Mouse (Mus musculus) liver, embryonic 16.5 days (tissue): Measurements from ENCODE around the gene Fam19a3. TPM values are rescaled to one million over a fixed set of nuclear protein-coding genes. Genes with fewer than 3 reads are reported as not detected.
"Not testable (repeated sequence)": the region's sequence is repeated elsewhere in the genome, so short reads cannot be mapped to it uniquely, and the experiment has no call there.

ENCODE experiments used
- ATAC-seq: fragments of 200-750 bp; cut with Nextera tagmentation; 2 replicates; pipeline ENCODE4 v1.8.0; 2017; ENCODE audit warnings: low read depth, mild to moderate bottlenecking, moderate number of reproducible peaks, moderate library complexity
- H3K27ac ChIP-seq: fragments of 300-500 bp; sonication (generic); 2 replicates; pipeline ENCODE4 v1.5.1; 2014; ENCODE audit warnings: mild to moderate bottlenecking, low read length
- H3K27me3 ChIP-seq: fragments of 300-500 bp; sonication (generic); 2 replicates; pipeline ENCODE4 v1.6.1; 2014; ENCODE audit warnings: low read depth, low read length, mixed read lengths; ENCODE audit not compliant: control insufficient read depth, insufficient read depth
- H3K36me3 ChIP-seq: fragments of 300-500 bp; sonication (generic); 2 replicates; pipeline ENCODE4 v1.6.1; 2014; ENCODE audit warnings: mild to moderate bottlenecking; ENCODE audit not compliant: control insufficient read depth, insufficient read depth
- H3K4me1 ChIP-seq: fragments of 300-500 bp; sonication (generic); 2 replicates; pipeline ENCODE4 v1.6.1; 2014; ENCODE audit warnings: low read depth, low read length, mixed read lengths; ENCODE audit not compliant: control insufficient read depth
- H3K4me2 ChIP-seq: fragments of 300-500 bp; sonication (generic); 2 replicates; pipeline ENCODE4 v1.6.1; 2014; ENCODE audit warnings: low read depth, low read length, mixed read lengths
- H3K4me3 ChIP-seq: fragments of 300-500 bp; sonication (generic); 2 replicates; pipeline ENCODE4 v1.5.1; 2014; ENCODE audit warnings: low read depth, mild to moderate bottlenecking, low read length
- H3K9ac ChIP-seq: fragments of 300-500 bp; sonication (generic); 2 replicates; pipeline ENCODE4 v1.6.1; 2014; ENCODE audit warnings: low read depth, low read length
- H3K9me3 ChIP-seq: fragments of 300-500 bp; sonication (generic); replicated peaks from 2 replicates; pipeline ENCODE4 v1.6.1; 2016; ENCODE audit warnings: low read length; ENCODE audit not compliant: control insufficient read depth
- WGBS: fragments of 180-500 bp; shearing (Covaris S2); extraction: QIAGEN DNeasy Blood & Tissue Kit; methylation state at CpG from one replicate; pipeline ENCODE4 v1.1.7; 2014; ENCODE audit not compliant: insufficient replicate concordance; 5-methylcytosine and 5-hydroxymethylcytosine counted together
- polyA plus RNA-seq: library from polyadenylated mRNA; unstranded; fragments of >200 nt; fragmentation: Nextera tagmentation; extraction: Ambion mirVana; gene quantifications from 2 replicates; pipeline ENCODE4 v1.2.1, GENCODE M21; 2015

Gene Fam19a3
- polyA plus RNA-seq, 1 experiment from 2014 or later, result not detected

GRCm38 (mm10) chr3:104773301-104773700, 8.3 kb downstream of the Fam19a3 start:
- Histone ChIP-seq H3K27ac (no peak overlapping the region), H3K27me3 (peaks cover 25% of the 10 kb centered on the region), H3K9me3 (no peaks in the 10 kb centered on the region), H3K4me3 (no peak overlapping the region), H3K4me1 (no peaks in the 10 kb centered on the region), H3K9ac (no peak overlapping the region), H3K4me2 (no peak overlapping the region), H3K36me3 (no peaks in the 10 kb centered on the region)
- WGBS, result 71% methylated on average over 7 of the region's 7 CpGs
- no peak for ATAC-seq

DNA sequence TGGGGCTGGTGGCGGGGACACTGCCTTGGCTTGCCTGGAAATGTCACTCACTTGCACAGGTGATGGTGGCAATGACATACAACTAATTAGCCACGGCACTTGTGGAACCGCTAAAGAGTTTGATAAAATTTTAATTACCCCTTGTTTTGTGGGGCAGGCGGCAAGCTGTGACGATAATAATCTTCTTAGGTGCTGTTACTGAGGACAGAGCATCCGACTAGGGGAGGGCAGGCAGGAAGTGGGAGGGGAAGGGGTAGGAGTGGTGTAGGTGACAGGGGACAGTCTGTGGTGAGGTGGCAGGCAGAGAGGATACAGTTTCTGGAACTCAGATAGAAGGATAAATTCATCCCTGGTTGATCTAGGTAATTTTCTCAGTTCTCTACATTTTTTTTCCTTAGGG, 10.2 kb downstream of the Fam19a3 start:
- Histone ChIP-seq H3K9me3 (no peaks in the 10 kb centered on the region), H3K4me1 (no peaks in the 10 kb centered on the region), H3K27ac (no peak overlapping the region), H3K4me2 (no peak overlapping the region), H3K36me3 (no peaks in the 10 kb centered on the region), H3K9ac (no peak overlapping the region), H3K27me3 (peaks cover 7% of the 10 kb centered on the region), H3K4me3 (no peak overlapping the region)
- no peak for ATAC-seq
- 27% methylated on average over 6 of the region's 6 CpGs for WGBS

DNA sequence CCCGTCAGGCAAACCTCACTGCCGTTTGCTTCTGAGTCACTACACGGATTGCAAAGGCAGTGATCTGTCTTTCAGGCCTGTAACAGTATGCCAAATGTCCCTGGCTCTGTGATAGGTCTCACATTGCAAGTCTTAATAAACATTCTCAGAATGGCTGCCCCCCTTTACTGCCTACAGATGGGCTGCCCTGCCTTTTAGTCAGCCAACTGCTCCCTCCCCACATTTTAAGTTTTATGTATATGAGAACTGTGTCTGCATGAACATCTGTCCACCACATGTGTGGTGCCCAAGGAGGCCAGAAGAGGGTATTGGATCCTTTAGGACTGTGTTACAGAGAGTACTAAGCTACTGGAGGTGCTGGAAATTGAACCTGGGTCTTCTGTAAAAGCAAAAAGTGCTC, 10.7 kb downstream of the Fam19a3 start:
- Histone ChIP-seq H3K27me3 (peaks cover 1% of the 10 kb centered on the region; the same call in 1 of the 2 replicates), H3K9ac (no peak overlapping the region), H3K4me2 (no peak overlapping the region), H3K36me3 (no peaks in the 10 kb centered on the region), H3K27ac (no peak overlapping the region), H3K9me3 (no peaks in the 10 kb centered on the region), H3K4me1 (no peaks in the 10 kb centered on the region), H3K4me3 (no peak overlapping the region)
- WGBS, result 62% methylated on average over 3 of the region's 3 CpGs
- ATAC-seq, result no peak

DNA sequence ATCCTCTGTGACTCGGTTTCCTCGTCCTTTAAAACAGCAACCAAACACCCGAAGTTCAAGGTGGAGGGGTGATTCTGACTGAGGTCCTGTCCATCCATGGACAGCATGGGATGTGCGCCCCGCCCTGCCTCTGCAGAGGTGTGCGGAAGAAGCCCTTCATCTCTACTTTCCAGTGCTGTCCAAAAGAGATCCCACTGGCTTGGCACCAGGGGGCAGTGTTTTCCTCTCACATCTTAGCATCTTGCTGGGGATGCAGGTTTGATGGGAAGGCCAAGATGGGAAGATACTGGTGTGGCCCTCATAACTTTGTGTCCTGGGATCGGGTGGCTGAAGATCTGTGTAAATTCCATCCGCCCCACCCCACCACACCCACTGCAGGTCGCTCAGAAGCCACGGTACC, 11.6 kb downstream of the Fam19a3 start:
- no peak overlapping the region for H3K9ac ChIP-seq
- no peaks in the 10 kb centered on the region for H3K9me3 ChIP-seq
- H3K27ac ChIP-seq, result no peak overlapping the region
- no peaks in the 10 kb centered on the region for H3K4me1 ChIP-seq
- 44% methylated on average over 10 of the region's 10 CpGs for WGBS
- no peaks in the 10 kb centered on the region for H3K36me3 ChIP-seq
- ATAC-seq, result no peak
- no peaks in the 10 kb centered on the region for H3K27me3 ChIP-seq
- no peak overlapping the region for H3K4me2 ChIP-seq
- H3K4me3 ChIP-seq, result no peak overlapping the region

GRCm38 (mm10) chr3:104769135-104769534, 12.5 kb downstream of the Fam19a3 start:
- no peaks in the 10 kb centered on the region for H3K9me3 ChIP-seq
- no peak overlapping the region for H3K4me3 ChIP-seq
- 35% methylated on average over 3 of the region's 3 CpGs for WGBS
- peak; percentile 61 for ATAC-seq
- H3K4me1 ChIP-seq, result no peaks in the 10 kb centered on the region
- no peak overlapping the region for H3K9ac ChIP-seq
- H3K4me2 ChIP-seq, result no peak overlapping the region
- H3K36me3 ChIP-seq, result no peaks in the 10 kb centered on the region
- H3K27me3 ChIP-seq, result no peaks in the 10 kb centered on the region
- H3K27ac ChIP-seq, result no peak overlapping the region

- no peak overlapping the region for H3K27ac ChIP-seq
- H3K36me3 ChIP-seq, result no peaks in the 10 kb centered on the region
- H3K4me1 ChIP-seq, result peaks cover 4% of the 10 kb centered on the region
- no peak overlapping the region for H3K4me3 ChIP-seq
- WGBS, result 46% methylated on average over 4 of the region's 4 CpGs
- H3K9me3 ChIP-seq, result no peaks in the 10 kb centered on the region
- no peaks in the 10 kb centered on the region for H3K27me3 ChIP-seq
- no peak overlapping the region for H3K9ac ChIP-seq
- no peak for ATAC-seq
- H3K4me2 ChIP-seq, result no peak overlapping the region
These were observed 13.9 kb downstream of the Fam19a3 start for GRCm38 (mm10) chr3:104767716-104768115.

GRCm38 (mm10) chr3:104767141-104767540, 14.5 kb downstream of the Fam19a3 start:
- no peaks in the 10 kb centered on the region for H3K27me3 ChIP-seq
- 36% methylated on average over 2 of the region's 2 CpGs for WGBS
- no peak overlapping the region for H3K4me3 ChIP-seq
- no peak overlapping the region for H3K4me2 ChIP-seq
- ATAC-seq, result no peak
- H3K9me3 ChIP-seq, result no peaks in the 10 kb centered on the region
- H3K4me1 ChIP-seq, result peaks cover 6% of the 10 kb centered on the region
- H3K36me3 ChIP-seq, result no peaks in the 10 kb centered on the region
- H3K27ac ChIP-seq, result no peak overlapping the region
- no peak overlapping the region for H3K9ac ChIP-seq

- WGBS, result 9% methylated on average over 4 of the region's 4 CpGs
- Histone ChIP-seq H3K9ac (no peak overlapping the region), H3K4me2 (no peak overlapping the region), H3K4me1 (peaks cover 14% of the 10 kb centered on the region), H3K9me3 (no peaks in the 10 kb centered on the region), H3K36me3 (no peaks in the 10 kb centered on the region), H3K27me3 (no peaks in the 10 kb centered on the region), H3K27ac (no peak overlapping the region), H3K4me3 (no peak overlapping the region)
- ATAC-seq, result no peak
These were observed 16.6 kb downstream of the Fam19a3 start for GRCm38 (mm10) chr3:104765021-104765420.

- peaks cover 20% of the 10 kb centered on the region for H3K4me1 ChIP-seq
- H3K27ac ChIP-seq, result peak overlapping the region; percentile 37; the same call in 1 of the 2 replicates
- 12% methylated on average over 19 of the region's 20 CpGs for WGBS
- peak; percentile 78 for ATAC-seq
- H3K4me2 ChIP-seq, result peak overlapping the region; percentile 54
- H3K9ac ChIP-seq, result 0 out of 2 replicates have a peak overlapping the region, but pooled peaks have one; percentile 34
- H3K27me3 ChIP-seq, H3K36me3 ChIP-seq, H3K9me3 ChIP-seq: not testable (repeated sequence)
- H3K4me3 ChIP-seq, result peak overlapping the region; percentile 20; the same call in 1 of the 2 replicates
These were observed 19.4 kb downstream of the Fam19a3 start for GRCm38 (mm10) chr3:104762103-104762863.
